Mouse (Mus musculus) right cerebral cortex, postnatal 10 days (tissue): ENCODE results near the gene Neil3.

ENCODE experiments used
- DNase-seq, 2 experiments: peaks; one replicate each; pipeline ENCODE4 v3.0.0; 2021; ENCODE audit warnings: low spot score in 2 of 2

Neil3 gene

GRCm38 (mm10) chr8:53638495-53639171 lies at the start of gene Neil3:
TSS of gene Neil3 (minus strand) at chr8:53639065.
- DNase-seq, result peak; percentile 57 to 58

- DNase-seq, result peak; percentile 82 to 84
Measured at GRCm38 (mm10) chr8:53680846-53681245, 42.0 kb upstream of the Neil3 start.

GRCm38 (mm10) chr8:53663946-53664345 lies 25.1 kb upstream of the Neil3 start:
- peak; percentile 47 to 76 for DNase-seq

GRCm38 (mm10) chr8:53661436-53661835 lies 22.6 kb upstream of the Neil3 start:
- no peak for DNase-seq

GRCm38 (mm10) chr8:53630618-53631017 lies 8.2 kb downstream of the Neil3 start:
- DNase-seq, result no peak

- DNase-seq, result no peak
Measured at GRCm38 (mm10) chr8:53628864-53629415, 9.9 kb downstream of the Neil3 start.

- no peak for DNase-seq
Measured at GRCm38 (mm10) chr8:53623425-53623824, 15.4 kb downstream of the Neil3 start.

- DNase-seq, result no peak
Measured at GRCm38 (mm10) chr8:53619196-53619595, 19.7 kb downstream of the Neil3 start.

- no peak for DNase-seq
Measured at GRCm38 (mm10) chr8:53614288-53614646, 24.6 kb downstream of the Neil3 start.

GRCm38 (mm10) chr8:53613577-53614287 lies 25.1 kb downstream of the Neil3 start:
- DNase-seq, result no peak

- no peak for DNase-seq
Measured at GRCm38 (mm10) chr8:53612297-53612696, 26.6 kb downstream of the Neil3 start.

- DNase-seq, result no peak
Measured at GRCm38 (mm10) chr8:53607040-53607439, 31.8 kb downstream of the Neil3 start.

GRCm38 (mm10) chr8:53604906-53605305 lies 34.0 kb downstream of the Neil3 start:
- DNase-seq, result no peak

GRCm38 (mm10) chr8:53603672-53604071 lies 35.2 kb downstream of the Neil3 start:
- no peak for DNase-seq

- DNase-seq, result no peak
Measured at GRCm38 (mm10) chr8:53600826-53601225, 38.0 kb downstream of the Neil3 start.

- DNase-seq, result no peak
Measured at GRCm38 (mm10) chr8:53600025-53600811, 38.6 kb downstream of the Neil3 start.

- no peak for DNase-seq
Measured at GRCm38 (mm10) chr8:53598101-53598500, 40.8 kb downstream of the Neil3 start.

- DNase-seq, result no peak
Measured at GRCm38 (mm10) chr8:53591777-53592176, 47.1 kb downstream of the Neil3 start.

GRCm38 (mm10) chr8:53573600-53573999 lies 65.3 kb downstream of the Neil3 start:
- no peak for DNase-seq

GRCm38 (mm10) chr8:53566223-53566622 lies 72.6 kb downstream of the Neil3 start:
- DNase-seq, result no peak

GRCm38 (mm10) chr8:53562441-53563040 lies 76.3 kb downstream of the Neil3 start:
- DNase-seq, result no peak

- no peak for DNase-seq
Measured at GRCm38 (mm10) chr8:53539585-53539984, 99.3 kb downstream of the Neil3 start.
